Mouse (Mus musculus): Measurements from ENCODE around the gene Olfr668.
"Not testable (repeated sequence)": the region's sequence is repeated elsewhere in the genome, so short reads cannot be mapped to it uniquely, and the experiment has no call there.

Olfr668 gene

GRCm38 (mm10) chr7:104927957-104928356 lies at the start of gene Olfr668:
TSS of gene Olfr668 (minus strand) at chr7:104928057.
- DNase-seq (ENCODE audit: low read depth, low spot score) = no peak

GRCm38 (mm10) chr7:104972507-104972906 lies 44.6 kb upstream of the Olfr668 start:
- not testable (repeated sequence) for DNase-seq (ENCODE audit: low read depth, low spot score)

- DNase-seq (ENCODE audit: low read depth, low spot score) = no peak
Observed at GRCm38 (mm10) chr7:104962520-104962919, 34.7 kb upstream of the Olfr668 start, which contains the start of gene Olfr670. TSS of gene Olfr670 (minus strand) at chr7:104962620.

GRCm38 (mm10) chr7:104950234-104950633 lies 22.4 kb upstream of the Olfr668 start:
- not testable (repeated sequence) for DNase-seq (ENCODE audit: low read depth, low spot score)

DNA sequence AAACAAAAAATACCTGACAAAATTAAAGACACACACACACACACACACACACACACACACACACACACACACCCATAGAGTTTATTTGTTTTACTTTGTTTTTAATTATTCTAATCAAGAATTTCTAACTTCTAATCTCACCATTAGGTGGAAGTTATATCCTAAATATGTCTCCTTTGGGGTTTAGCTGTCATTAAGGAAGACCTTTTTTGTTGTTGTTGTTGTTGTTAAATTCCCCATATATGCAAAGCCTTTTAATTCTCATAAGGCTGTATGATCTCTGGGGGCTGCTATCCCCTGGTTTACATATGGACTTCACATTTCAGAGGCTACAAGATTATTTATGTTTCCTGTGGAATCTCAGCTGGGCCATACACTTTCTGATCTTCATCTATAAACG lies 6.1 kb upstream of the Olfr668 start, which contains the start of gene Olfr669:
Gene Olfr669, plus strand, starts transcription at position 301 of the 400 bp plus-strand sequence.
- DNase-seq (ENCODE audit: low read depth, low spot score) = no peak

DNA sequence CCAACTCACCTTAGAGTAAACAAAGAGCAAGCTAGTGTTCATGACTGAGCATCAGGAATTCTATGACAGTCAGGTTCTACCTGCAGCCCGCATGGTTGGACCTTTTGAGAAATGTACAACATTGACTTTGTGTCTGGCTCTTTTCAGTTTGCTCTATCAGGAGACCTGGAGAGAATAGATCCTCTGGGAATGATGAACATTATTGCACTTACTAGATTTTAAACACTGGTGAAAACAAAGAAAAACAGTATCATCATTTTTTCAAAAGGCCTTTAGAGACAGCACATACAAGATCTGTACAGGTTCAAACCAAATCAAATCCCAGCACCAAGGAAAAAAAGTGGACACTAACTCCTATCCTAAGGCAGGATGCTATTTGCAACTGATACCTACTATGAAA lies 6.5 kb downstream of the Olfr668 start, which contains the start of gene Olfr667:
Gene Olfr667, minus strand, starts transcription at position 101 of the 400 bp plus-strand sequence.
- no peak for DNase-seq (ENCODE audit: low read depth, low spot score)

DNA sequence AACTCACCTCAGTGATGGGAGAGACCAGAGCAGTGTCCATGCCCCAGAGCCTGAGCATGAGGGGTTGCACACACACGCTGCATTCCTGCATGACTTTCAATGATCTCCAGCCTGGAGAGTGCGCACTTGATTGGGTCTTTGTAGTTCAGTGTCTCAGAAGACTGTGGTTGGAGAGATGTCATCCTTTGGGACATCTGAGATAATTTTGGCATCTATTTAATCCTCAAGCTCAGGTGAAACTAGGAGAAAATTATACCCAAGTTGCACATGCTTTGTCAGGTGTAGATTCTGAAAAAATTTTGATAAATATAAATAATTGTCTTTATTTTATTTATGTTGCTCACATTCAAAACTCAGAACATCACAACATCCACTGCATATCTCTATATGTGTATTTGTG lies 32.0 kb downstream of the Olfr668 start, which contains the start of gene Olfr666:
Gene Olfr666, minus strand, starts transcription at position 101 of the 400 bp plus-strand sequence.
- DNase-seq (ENCODE audit: low read depth, low spot score) = no peak

DNA sequence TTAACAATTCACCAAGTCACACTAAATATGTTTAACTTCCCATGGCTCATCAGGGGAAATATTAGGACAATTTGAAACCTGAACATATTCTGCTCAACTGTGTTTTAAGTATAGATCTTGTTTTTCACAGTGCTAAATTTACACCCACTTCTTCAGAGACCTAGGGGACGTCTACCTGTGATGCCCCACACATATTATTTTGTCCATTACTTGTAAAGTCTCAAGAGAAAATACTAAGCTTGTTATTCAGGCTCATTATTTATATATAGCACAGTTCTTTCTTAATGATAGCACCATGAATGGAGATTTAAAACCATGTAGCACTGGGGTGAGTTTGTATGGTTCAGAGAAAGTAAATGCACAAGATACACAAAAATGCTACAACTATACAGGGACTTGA lies 50.1 kb downstream of the Olfr668 start, which contains the start of gene Olfr665:
Gene Olfr665, plus strand, starts transcription at position 301 of the 400 bp plus-strand sequence.
- DNase-seq (ENCODE audit: low read depth, low spot score) = no peak

Measured in forelimb bud, embryonic 11.5 days (tissue).